Mouse (Mus musculus) heart, embryonic 12.5 days (tissue): ENCODE results near the gene Slc25a13. TPM values are rescaled to one million over a fixed set of nuclear protein-coding genes. Genes with fewer than 3 reads are reported as not detected.

Source experiments
- ATAC-seq: fragments of 200-750 bp; cut with Nextera tagmentation; 2 replicates; pipeline ENCODE4 v1.8.0; 2017; ENCODE audit warnings: moderate TSS enrichment, moderate library complexity; ENCODE audit not compliant: insufficient number of reproducible peaks, low FRiP score
- H3K27ac ChIP-seq: fragments of 300-500 bp; sonication (generic); 2 replicates; pipeline ENCODE4 v1.5.1; 2016; ENCODE audit warnings: mild to moderate bottlenecking, moderate library complexity; ENCODE audit not compliant: poor library complexity, severe bottlenecking
- H3K27me3 ChIP-seq: fragments of 300-500 bp; sonication (generic); replicated peaks from 2 replicates; pipeline ENCODE4 v1.6.1; 2016; ENCODE audit warnings: mild to moderate bottlenecking, moderate library complexity
- H3K36me3 ChIP-seq: fragments of 300-500 bp; sonication (generic); 2 replicates; pipeline ENCODE4 v1.6.1; 2016; ENCODE audit warnings: mild to moderate bottlenecking, moderate library complexity
- H3K4me1 ChIP-seq: fragments of 300-500 bp; sonication (generic); replicated peaks from 2 replicates; pipeline ENCODE4 v1.6.1; 2016; ENCODE audit warnings: mild to moderate bottlenecking
- H3K4me2 ChIP-seq: fragments of 300-500 bp; sonication (generic); 2 replicates; pipeline ENCODE4 v1.6.1; 2016; ENCODE audit warnings: mild to moderate bottlenecking, moderate library complexity
- H3K4me3 ChIP-seq: fragments of 300-500 bp; sonication (generic); 2 replicates; pipeline ENCODE4 v1.5.1; 2016; ENCODE audit warnings: mild to moderate bottlenecking
- H3K9ac ChIP-seq: fragments of 300-500 bp; sonication (generic); 2 replicates; pipeline ENCODE4 v1.6.1; 2016; ENCODE audit warnings: mild to moderate bottlenecking, moderate library complexity
- H3K9me3 ChIP-seq: fragments of 300-500 bp; sonication (generic); replicated peaks from 2 replicates; pipeline ENCODE4 v1.6.1; 2016; ENCODE audit warnings: mild to moderate bottlenecking, moderate library complexity
- whole genome bisulfite sequencing: fragments of 180-500 bp; shearing (Covaris S2); methylation state at CpG from one replicate; pipeline ENCODE4 v1.1.7; 2016; 5-methylcytosine and 5-hydroxymethylcytosine counted together
- polyA plus RNA-seq: library from polyadenylated mRNA; unstranded; fragments of >200 nt; fragmentation: Nextera tagmentation; extraction: Ambion mirVana; gene quantifications from 2 replicates; pipeline ENCODE4 v1.2.1, GENCODE M21; 2016

Gene Slc25a13
- polyA plus RNA-seq, result 80.5 and 83.6 TPM in 2 replicates

DNA sequence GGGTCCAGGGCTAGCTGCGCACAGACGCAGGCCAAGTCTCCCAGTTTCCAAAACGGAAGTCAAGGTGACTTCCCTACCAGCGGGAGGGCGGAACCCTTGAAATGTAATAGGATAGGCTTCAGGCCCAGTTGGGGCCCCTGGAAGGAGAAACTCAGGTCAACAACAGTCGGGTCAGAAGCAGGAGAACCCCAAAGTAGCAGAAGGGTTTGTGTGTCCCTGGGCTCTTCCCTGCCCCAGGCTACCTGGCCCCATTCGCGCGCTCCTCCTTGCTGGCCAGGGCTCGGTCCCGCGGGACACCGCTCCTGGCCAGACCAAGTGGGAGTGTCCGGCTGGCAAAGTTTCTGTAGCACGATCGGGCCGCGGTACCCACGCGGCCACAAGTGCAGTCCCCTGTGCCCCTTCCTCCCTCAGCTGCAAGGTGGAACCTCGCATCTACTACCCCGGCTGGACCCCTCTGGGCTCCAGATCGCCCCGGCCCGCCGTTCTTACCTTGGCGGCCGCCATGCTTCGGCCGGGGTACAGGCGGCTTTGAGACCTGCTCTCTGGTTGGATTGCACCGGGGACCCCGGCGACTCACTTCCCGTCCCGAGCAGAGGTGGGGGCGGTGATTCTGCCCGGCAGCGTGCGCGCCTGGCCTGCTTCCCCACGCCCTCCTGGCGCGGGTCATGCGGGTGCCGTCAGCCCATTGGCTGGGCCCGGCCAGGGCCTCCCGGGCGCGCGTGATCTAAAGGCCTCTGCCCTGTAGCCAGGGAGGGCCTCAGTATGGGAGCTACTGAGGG, at the start of gene Slc25a13:
Slc25a13 (minus strand) TSS at position 667 of the 779 bp plus-strand sequence.
- H3K27me3 ChIP-seq, result peaks cover 3% of the 10 kb centered on the region; the same call in 1 of the 2 replicates

DNA sequence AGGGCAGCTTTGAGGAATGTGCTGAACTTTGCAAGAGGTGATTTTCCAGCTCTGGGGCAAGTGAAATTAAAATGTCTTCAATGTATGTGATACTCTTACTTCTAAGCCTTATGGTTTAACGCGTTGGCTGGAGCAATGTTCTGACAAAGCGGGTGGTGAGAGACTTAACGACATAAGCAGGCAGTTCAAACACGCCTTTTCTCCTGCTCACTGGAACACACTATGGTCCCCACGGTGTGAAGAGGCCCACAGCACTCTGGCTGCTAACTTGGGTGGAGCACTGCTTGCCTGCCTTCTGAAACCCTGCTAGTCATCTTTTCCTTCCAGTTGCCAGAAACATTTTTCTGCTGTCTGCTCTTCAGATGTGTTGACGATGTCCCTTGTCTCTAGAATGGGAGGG, 48.8 kb upstream of the Slc25a13 start:
- Histone ChIP-seq H3K4me2 (no peak overlapping the region), H3K4me3 (no peak overlapping the region), H3K27ac (no peak overlapping the region), H3K9ac (no peak overlapping the region), H3K4me1 (0 out of 2 replicates have a peak, but pooled peaks cover 4% of the 10 kb centered on the region), H3K36me3 (no peaks in the 10 kb centered on the region), H3K9me3 (no peaks in the 10 kb centered on the region), H3K27me3 (no peaks in the 10 kb centered on the region)
- no peak for ATAC-seq
- WGBS, result 76% methylated on average over 7 of the region's 7 CpGs

More for the DNA sequence above, at the start of gene Slc25a13:
- H3K27ac ChIP-seq, result peak within 1 kb of the TSS; percentile 84
- no peaks in the 10 kb centered on the region for H3K36me3 ChIP-seq
- peaks cover 34% of the 10 kb centered on the region for H3K4me1 ChIP-seq
- under 1% methylated on average over 51 of the region's 51 CpGs for WGBS
- H3K4me3 ChIP-seq, result peak within 1 kb of the TSS; percentile 87
- H3K4me2 ChIP-seq, result peak within 1 kb of the TSS; percentile 84
- H3K9ac ChIP-seq, result peak within 1 kb of the TSS; percentile 91
- peak; percentile 93 for ATAC-seq
- H3K9me3 ChIP-seq, result no peaks in the 10 kb centered on the region

DNA sequence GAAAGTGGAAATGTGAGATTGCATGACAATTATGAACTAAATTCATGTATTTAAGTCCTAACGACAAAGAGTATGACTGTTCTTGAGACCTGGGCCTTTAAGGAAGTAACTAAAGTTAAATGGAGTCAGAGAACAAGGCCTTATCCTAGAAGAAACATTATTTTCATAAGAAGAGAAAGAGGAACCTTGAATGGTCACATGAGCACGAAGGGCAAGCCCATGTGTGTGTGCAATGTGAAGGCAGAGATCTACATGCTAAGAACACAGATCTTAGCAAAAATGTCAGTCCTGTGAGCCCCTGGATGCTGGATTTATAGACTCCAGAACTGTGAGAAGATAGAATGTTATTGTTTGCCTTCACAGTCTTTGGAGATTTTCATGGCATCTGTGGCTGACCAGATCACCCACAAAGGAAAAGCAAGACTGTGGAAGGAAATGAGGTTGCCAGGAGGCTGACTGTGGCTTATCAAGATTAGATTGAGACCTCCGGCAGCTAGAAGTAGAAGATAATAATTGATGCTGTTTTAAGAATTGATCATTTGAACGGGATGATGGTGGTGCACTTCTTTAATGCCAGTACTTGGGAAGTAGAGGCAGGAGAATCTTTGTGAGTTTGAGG, 46.4 kb upstream of the Slc25a13 start:
- H3K27ac ChIP-seq, result no peak overlapping the region
- H3K9me3 ChIP-seq, result no peaks in the 10 kb centered on the region
- H3K36me3 ChIP-seq, result no peaks in the 10 kb centered on the region
- 0 out of 2 replicates have a peak, but pooled peaks cover 4% of the 10 kb centered on the region for H3K4me1 ChIP-seq
- no peak overlapping the region for H3K4me3 ChIP-seq
- H3K4me2 ChIP-seq, result no peak overlapping the region
- no peaks in the 10 kb centered on the region for H3K27me3 ChIP-seq
- WGBS, result 69% methylated on average over 4 of the region's 4 CpGs
- no peak overlapping the region for H3K9ac ChIP-seq
- no peak for ATAC-seq

DNA sequence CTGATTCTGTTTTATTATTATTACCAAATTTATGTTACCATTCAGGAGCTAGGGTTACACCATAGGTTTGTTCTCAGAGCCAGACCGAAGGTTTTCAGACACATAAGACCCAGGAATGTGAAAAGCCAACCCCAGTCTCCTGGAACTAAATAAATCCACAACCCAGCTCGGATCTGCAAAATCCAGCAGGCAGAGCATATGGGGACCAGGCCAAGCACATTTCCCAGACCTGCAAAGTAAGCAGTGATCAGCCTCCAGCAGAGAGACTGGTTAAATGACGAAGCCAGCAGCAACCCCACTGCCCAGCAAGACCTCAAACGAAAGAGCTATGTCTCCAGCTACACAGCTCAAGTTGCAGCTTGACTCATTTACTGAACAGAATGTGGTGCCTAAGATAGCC, 43.9 kb upstream of the Slc25a13 start:
- Histone ChIP-seq H3K9me3 (peaks cover 3% of the 10 kb centered on the region; the same call in 1 of the 2 replicates), H3K27me3 (no peaks in the 10 kb centered on the region), H3K4me1 (0 out of 2 replicates have a peak, but pooled peaks cover 4% of the 10 kb centered on the region), H3K4me3 (no peak overlapping the region), H3K4me2 (no peak overlapping the region), H3K36me3 (no peaks in the 10 kb centered on the region), H3K9ac (no peak overlapping the region), H3K27ac (no peak overlapping the region)
- ATAC-seq, result no peak
- WGBS, result 48% methylated on average over 4 of the region's 4 CpGs

DNA sequence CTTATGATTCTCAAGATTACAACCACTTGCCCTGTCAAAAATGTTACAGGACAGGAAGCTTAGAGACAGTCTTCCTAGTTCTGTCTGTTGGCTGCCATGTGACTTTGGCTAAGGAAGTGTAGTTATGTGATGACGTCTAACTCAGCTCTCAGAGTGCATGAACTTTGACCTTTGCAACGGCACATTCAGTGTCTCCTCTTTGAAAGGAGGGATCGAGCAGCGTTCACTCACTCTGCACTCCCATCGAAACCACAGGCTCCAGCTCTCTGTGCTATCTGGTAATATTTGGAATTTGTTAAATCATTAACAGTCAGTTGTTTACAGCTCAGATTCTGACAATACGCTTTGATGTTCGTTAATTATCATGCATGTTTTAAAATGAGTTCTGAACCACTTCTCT, 31.5 kb upstream of the Slc25a13 start:
- Histone ChIP-seq H3K4me3 (no peak overlapping the region), H3K27ac (no peak overlapping the region), H3K4me1 (no peaks in the 10 kb centered on the region), H3K9ac (no peak overlapping the region), H3K36me3 (no peaks in the 10 kb centered on the region), H3K9me3 (no peaks in the 10 kb centered on the region), H3K27me3 (no peaks in the 10 kb centered on the region), H3K4me2 (no peak overlapping the region)
- ATAC-seq, result no peak
- 58% methylated on average over 7 of the region's 7 CpGs for WGBS

DNA sequence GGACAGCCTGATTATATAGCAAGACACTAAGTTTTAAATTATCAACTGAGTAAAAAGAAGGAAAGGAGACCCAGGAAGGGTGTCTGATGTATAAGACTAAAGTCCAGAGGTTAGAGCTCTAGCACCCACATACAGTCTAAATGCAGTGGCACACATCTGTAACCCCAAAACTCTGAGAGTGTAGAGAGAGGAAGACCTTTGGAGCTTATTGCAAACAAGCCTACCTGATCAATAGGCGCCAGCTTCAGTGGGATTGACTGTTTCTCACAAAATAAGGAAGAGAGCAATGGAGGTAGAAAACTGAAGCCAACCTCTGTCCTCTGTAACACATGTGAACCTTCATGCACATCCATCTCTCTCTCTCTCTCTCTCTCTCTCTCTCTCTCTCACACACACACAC, 26.9 kb upstream of the Slc25a13 start:
- 70% methylated on average over 1 of the region's 1 CpGs for whole genome bisulfite sequencing
- Histone ChIP-seq H3K4me2 (no peak overlapping the region), H3K9me3 (no peaks in the 10 kb centered on the region), H3K27ac (no peak overlapping the region), H3K4me3 (no peak overlapping the region), H3K4me1 (no peaks in the 10 kb centered on the region), H3K27me3 (no peaks in the 10 kb centered on the region), H3K36me3 (no peaks in the 10 kb centered on the region), H3K9ac (no peak overlapping the region)
- ATAC-seq, result no peak

DNA sequence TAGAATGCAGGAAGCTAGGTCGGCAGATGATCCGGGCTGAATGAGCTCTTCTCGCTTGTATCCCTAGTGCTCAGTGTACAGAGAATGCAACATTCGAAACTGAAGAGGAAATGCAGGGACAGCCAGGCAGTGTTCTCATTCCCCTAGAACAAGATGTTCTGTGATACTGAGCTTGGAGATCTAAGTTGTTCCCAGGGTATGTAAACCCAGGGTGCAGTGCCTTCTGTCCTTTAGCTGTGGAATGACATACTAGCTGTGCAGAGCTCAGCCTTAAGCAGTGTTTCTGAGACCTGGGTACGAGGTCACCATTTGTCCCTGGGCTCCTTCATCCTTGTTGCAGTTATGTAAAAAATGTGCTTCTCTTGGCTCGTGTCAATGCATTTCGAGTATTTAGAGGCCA, 25.1 kb upstream of the Slc25a13 start:
- ATAC-seq, result no peak
- no peaks in the 10 kb centered on the region for H3K9me3 ChIP-seq
- H3K4me2 ChIP-seq, result no peak overlapping the region
- no peaks in the 10 kb centered on the region for H3K36me3 ChIP-seq
- no peak overlapping the region for H3K4me3 ChIP-seq
- 64% methylated on average over 7 of the region's 7 CpGs for WGBS
- H3K27me3 ChIP-seq, result no peaks in the 10 kb centered on the region
- H3K4me1 ChIP-seq, result no peaks in the 10 kb centered on the region
- H3K27ac ChIP-seq, result no peak overlapping the region
- no peak overlapping the region for H3K9ac ChIP-seq

DNA sequence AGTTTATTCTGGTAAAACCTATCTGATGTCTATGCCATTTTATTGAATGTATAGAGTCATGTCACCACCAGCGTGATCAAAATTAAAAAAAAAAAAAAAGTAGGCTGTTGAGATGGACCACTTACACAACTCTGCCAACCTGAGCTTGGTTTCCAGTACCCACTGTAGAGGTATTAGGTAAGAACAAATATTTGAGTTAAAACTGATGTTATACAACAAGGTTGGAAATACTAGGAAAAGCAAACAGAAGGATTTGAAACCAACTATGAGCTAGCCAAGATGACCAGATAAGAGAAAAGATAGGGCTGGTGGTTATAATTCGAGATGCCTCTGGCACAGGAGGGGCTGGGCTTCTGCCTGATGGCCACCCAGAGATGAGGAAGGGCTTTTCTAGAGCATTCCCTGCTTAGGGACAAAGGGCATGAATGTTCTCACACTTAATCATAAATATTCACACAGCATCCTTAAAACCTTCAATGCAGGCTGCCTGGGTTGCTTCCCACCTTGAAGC, 19.9 kb upstream of the Slc25a13 start:
- no peaks in the 10 kb centered on the region for H3K27me3 ChIP-seq
- H3K27ac ChIP-seq, result no peak overlapping the region
- H3K4me1 ChIP-seq, result no peaks in the 10 kb centered on the region
- H3K4me3 ChIP-seq, result no peak overlapping the region
- WGBS, result 84% methylated on average over 2 of the region's 2 CpGs
- no peaks in the 10 kb centered on the region for H3K9me3 ChIP-seq
- no peak overlapping the region for H3K9ac ChIP-seq
- H3K36me3 ChIP-seq, result no peaks in the 10 kb centered on the region
- no peak overlapping the region for H3K4me2 ChIP-seq
- ATAC-seq, result no peak

DNA sequence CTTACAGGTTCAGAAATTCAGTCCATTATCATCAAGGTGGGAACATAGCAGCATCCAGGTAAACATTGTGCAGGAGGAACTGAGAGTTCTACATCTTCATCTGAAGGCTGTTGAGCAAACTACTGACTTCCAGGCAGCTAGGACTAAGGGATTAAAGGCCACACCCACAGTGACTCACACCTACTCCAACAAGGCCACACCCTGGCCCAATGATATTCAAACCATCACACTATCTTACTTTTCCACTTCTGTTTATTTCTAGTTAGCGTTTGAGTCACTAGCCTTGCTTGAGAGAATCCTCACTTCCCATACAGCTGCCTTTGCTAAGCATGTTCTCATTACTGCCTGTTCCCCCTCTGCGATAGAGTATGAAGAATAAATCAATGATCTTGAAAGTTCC, 13.3 kb upstream of the Slc25a13 start:
- Histone ChIP-seq H3K27ac (no peak overlapping the region), H3K27me3 (no peaks in the 10 kb centered on the region), H3K9me3 (no peaks in the 10 kb centered on the region), H3K4me1 (no peaks in the 10 kb centered on the region), H3K4me3 (no peak overlapping the region), H3K36me3 (no peaks in the 10 kb centered on the region), H3K9ac (no peak overlapping the region), H3K4me2 (no peak overlapping the region)
- no peak for ATAC-seq
- 80% methylated on average over 2 of the region's 2 CpGs for WGBS

DNA sequence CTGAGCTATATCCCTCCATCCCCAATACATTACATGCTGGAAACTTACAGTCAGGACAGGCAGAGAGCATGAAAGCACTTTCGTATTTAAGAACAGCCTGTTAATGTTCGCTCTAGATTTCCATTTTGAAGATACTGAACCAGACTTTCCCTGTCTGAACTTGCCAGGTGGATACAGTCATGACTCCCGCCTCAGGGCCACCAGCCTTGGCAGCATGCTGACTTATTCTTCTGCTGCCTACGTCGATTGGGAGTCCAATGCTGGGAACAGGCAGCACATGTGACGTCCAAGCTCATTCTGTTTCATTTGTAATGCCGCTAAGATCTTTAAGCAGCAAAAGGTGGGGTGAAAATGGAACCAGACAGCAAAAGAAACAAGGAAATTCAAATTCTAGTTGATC, 5.7 kb upstream of the Slc25a13 start:
- H3K4me2 ChIP-seq, result no peak overlapping the region
- H3K4me1 ChIP-seq, result no peaks in the 10 kb centered on the region
- H3K27me3 ChIP-seq, result peaks cover 10% of the 10 kb centered on the region; the same call in 1 of the 2 replicates
- H3K9me3 ChIP-seq, result no peaks in the 10 kb centered on the region
- no peaks in the 10 kb centered on the region for H3K36me3 ChIP-seq
- no peak for ATAC-seq
- no peak overlapping the region for H3K9ac ChIP-seq
- WGBS, result 82% methylated on average over 7 of the region's 7 CpGs
- no peak overlapping the region for H3K4me3 ChIP-seq
- no peak overlapping the region for H3K27ac ChIP-seq

DNA sequence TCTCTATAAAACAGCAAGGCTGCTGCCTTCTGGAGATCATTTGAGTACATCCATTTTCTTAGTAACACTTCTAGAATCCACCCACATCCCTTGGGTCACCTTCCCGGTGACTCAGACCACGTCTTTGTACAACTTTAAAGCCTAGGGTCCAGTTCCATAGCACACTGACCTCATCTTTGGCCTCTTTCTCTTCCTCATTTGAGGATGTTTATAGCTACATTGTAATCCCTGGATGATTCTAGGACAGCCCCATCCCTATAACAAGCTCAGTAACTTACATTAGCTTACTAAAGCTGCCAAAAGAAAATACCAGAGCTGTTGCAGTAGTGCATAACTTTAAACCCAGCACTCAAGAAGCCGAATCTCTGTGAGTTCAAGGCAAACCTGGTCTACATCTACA, 3.6 kb upstream of the Slc25a13 start:
- H3K9ac ChIP-seq, result no peak overlapping the region
- H3K4me1 ChIP-seq, result peaks cover 6% of the 10 kb centered on the region
- no peaks in the 10 kb centered on the region for H3K36me3 ChIP-seq
- WGBS, result 85% methylated on average over 3 of the region's 3 CpGs
- no peaks in the 10 kb centered on the region for H3K9me3 ChIP-seq
- H3K27me3 ChIP-seq, result peaks cover 10% of the 10 kb centered on the region; the same call in 1 of the 2 replicates
- H3K4me3 ChIP-seq, result no peak overlapping the region
- H3K27ac ChIP-seq, result no peak overlapping the region
- ATAC-seq, result no peak
- no peak overlapping the region for H3K4me2 ChIP-seq
